Mouse (Mus musculus): ENCODE measurements at regions not wholly inside any gene's neighbourhood (a gene's known extent, or its start where the extent isn't known, plus 50 kb on each side); places are given as distances from the start of the nearest gene placed in this dataset.

DNA sequence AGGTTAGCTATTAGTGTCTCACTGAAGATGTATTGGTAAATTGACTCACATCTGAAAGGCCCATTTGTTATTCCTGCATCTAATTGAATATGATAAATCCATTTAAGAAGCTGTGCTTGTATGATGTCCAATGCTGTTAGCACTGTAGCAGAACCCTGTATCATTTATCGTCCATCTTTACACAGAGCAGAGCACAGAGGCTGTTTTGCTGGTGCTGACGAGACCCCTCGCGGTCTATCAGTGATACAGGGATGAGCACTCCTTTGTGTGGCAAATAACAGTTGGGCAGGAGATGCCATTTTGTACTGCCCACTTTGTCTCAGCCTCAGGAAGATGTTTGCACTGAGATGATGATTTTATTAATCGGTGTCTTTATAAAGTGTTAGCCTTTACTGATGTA, 528.9 kb downstream of the Dnah5 start:
- Histone ChIP-seq H3K4me3 (no peak overlapping the region), H3K4me2 (replicated peaks) (no peak overlapping the region), H3K27me3 (replicated peaks) (no peaks in the 10 kb centered on the region), H3K36me3 (no peaks in the 10 kb centered on the region), H3K9me3 (no peaks in the 10 kb centered on the region), H3K9ac (no peak overlapping the region), H3K4me1 (no peaks in the 10 kb centered on the region), H3K27ac (no peak overlapping the region)
- WGBS, result 88% methylated on average over 5 of the region's 5 CpGs
- ATAC-seq (ENCODE audit: low FRiP score, low read depth), result no peak

DNA sequence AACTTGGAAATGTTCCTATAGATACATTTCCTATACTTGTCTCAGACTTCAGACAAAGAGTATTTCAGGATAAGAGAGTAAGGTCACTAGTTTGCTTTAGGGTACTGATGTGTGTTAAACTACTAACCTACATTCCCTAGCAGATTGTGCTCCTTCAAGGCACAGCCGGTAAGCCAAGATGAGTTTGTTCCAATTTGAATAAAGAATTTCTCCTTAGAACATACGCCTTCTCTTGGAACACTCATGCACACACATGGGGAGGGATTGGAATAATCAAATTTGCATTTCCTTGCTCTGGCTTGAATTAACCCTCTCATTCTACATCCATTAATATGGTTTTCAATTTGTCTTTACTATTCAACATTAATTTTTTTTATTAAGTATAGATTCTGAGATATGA, 537.0 kb downstream of the Dnah5 start:
- WGBS, result 88% methylated on average over 2 of the region's 2 CpGs
- no peak for ATAC-seq (ENCODE audit: low FRiP score, low read depth)
- Histone ChIP-seq H3K27ac (no peak overlapping the region), H3K4me3 (no peak overlapping the region), H3K4me2 (replicated peaks) (no peak overlapping the region), H3K36me3 (no peaks in the 10 kb centered on the region), H3K27me3 (replicated peaks) (no peaks in the 10 kb centered on the region), H3K9me3 (no peaks in the 10 kb centered on the region), H3K4me1 (no peaks in the 10 kb centered on the region), H3K9ac (no peak overlapping the region)

DNA sequence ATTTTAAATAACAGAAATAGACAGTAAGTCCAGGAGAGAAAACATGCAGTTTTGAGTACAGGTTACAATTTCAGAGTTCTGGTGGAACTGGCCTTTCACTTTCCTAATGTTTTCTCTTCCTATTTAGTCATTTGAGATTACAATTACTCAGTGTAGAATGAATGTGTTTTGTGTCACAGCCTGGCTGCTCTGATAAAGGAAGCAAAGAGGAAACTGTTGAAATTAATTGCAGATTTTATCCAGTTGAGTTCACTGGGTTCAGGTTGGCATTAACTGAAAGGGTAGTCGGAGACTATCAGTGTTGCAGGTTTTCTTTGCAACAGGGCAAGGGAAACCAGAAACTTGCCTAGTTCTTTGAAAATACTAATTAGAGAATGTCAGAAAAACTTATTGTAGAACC, 542.1 kb downstream of the Dnah5 start:
- H3K9ac ChIP-seq, result no peak overlapping the region
- no peak overlapping the region for H3K27ac ChIP-seq
- no peaks in the 10 kb centered on the region for H3K27me3 ChIP-seq (replicated peaks)
- H3K36me3 ChIP-seq, result no peaks in the 10 kb centered on the region
- H3K9me3 ChIP-seq, result no peaks in the 10 kb centered on the region
- WGBS, result 71% methylated on average over 1 of the region's 1 CpGs
- H3K4me1 ChIP-seq, result no peaks in the 10 kb centered on the region
- H3K4me2 ChIP-seq (replicated peaks), result no peak overlapping the region
- no peak overlapping the region for H3K4me3 ChIP-seq
- no peak for ATAC-seq (ENCODE audit: low FRiP score, low read depth)

DNA sequence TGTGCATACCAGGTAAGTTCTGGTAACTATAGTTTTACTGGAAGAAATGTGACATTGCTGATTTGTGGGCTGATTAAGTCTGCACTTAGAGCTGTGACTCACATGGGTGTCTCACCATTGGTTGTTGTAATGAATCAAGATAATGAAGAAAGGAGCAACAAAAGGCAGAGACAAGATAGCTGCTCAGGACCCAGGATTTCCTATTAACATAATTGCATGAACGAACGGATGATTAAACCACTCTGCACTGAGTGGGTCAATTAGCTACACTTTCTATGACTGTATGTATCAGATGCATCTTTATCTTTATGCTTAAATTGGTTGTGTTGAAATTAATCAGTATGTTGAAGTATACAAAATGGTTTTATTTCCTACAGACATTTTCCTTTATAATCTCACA, 543.1 kb downstream of the Dnah5 start:
- Histone ChIP-seq H3K27ac (no peak overlapping the region), H3K36me3 (no peaks in the 10 kb centered on the region), H3K9me3 (no peaks in the 10 kb centered on the region), H3K4me2 (replicated peaks) (no peak overlapping the region), H3K27me3 (replicated peaks) (no peaks in the 10 kb centered on the region), H3K4me3 (no peak overlapping the region), H3K4me1 (no peaks in the 10 kb centered on the region), H3K9ac (no peak overlapping the region)
- ATAC-seq (ENCODE audit: low FRiP score, low read depth), result 0 out of 2 replicates have a peak, but pooled peaks have one; percentile 56
- WGBS, result 43% methylated on average over 2 of the region's 2 CpGs

GRCm38 (mm10) chr15:28758736-28759135, 555.2 kb downstream of the Dnah5 start:
- H3K4me3 ChIP-seq, result no peak overlapping the region
- H3K4me2 ChIP-seq (replicated peaks), result no peak overlapping the region
- H3K9me3 ChIP-seq, result no peaks in the 10 kb centered on the region
- no peaks in the 10 kb centered on the region for H3K27me3 ChIP-seq (replicated peaks)
- H3K27ac ChIP-seq, result no peak overlapping the region
- no peaks in the 10 kb centered on the region for H3K4me1 ChIP-seq
- no peak overlapping the region for H3K9ac ChIP-seq
- no peaks in the 10 kb centered on the region for H3K36me3 ChIP-seq
- no peak for ATAC-seq (ENCODE audit: low FRiP score, low read depth)
- 88% methylated on average over 4 of the region's 4 CpGs for WGBS

Measured in neural tube, embryonic 12.5 days (tissue).